Mouse (Mus musculus): ENCODE data around the gene Olfr406.

The Olfr406 gene

DNA sequence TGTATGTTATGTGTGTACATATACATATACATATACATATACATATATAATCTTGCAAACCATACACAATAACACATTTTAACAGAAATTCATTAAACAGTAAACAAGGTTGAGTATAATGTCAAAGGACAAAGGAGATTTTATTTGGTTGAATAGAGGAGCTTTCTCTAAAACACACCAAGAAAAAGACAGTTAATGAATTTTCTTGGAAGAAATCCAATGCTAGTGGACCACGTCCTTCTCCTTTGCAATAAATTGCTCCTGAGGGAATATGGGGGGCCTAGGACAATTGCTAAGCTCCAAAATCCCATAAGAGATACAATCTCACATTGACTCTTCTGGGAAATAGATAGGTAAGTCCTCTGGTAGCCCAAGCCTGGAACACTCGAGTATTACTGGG, at the start of gene Olfr406:
Gene Olfr406, plus strand, starts transcription at position 301 of the 400 bp plus-strand sequence.
- no peak for DNase-seq (ENCODE audit: low read depth, low spot score)

DNA sequence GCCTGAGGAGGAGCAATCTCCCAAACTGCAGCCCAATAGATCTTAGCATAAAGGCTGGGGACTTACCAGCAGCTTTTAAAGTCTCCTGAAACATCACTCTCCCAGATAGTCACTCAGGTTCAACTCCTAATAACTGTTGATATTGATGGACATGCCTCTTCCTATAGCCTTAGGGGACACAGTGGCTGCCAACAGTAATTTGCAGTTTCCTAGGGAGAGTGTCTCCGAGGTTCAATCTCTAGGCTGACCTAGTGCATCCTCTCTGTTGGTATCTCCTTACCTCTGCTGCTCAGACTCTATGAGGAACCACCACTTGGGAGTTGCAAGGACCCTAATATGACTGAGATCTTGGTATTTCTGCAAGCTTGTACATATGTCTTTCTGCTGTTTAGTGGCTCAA, 48.3 kb upstream of the Olfr406 start, which contains the start of gene Olfr43:
Gene Olfr43, minus strand, starts transcription at position 101 of the 400 bp plus-strand sequence.
- no peak for DNase-seq (ENCODE audit: low read depth, low spot score)

DNA sequence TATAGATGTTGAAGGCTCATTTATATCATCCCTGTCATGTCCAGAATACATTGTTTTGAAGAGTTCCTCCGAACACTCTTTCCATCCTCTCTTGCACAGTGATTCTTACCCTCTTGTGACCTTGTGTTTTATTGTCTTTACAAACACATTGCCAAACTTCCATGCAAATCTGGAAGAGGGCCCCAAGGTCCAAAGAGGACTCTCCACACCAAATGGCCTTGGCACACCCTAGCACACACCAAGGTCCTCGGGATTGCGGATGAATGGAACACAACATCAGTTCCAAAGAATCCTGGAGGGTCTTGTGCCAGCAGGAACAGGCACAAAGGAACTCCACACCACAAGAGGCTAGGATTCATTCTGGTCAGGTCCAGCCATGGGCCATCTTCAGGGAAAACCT, 18.4 kb upstream of the Olfr406 start:
- no peak for DNase-seq (ENCODE audit: low read depth, low spot score)

DNA sequence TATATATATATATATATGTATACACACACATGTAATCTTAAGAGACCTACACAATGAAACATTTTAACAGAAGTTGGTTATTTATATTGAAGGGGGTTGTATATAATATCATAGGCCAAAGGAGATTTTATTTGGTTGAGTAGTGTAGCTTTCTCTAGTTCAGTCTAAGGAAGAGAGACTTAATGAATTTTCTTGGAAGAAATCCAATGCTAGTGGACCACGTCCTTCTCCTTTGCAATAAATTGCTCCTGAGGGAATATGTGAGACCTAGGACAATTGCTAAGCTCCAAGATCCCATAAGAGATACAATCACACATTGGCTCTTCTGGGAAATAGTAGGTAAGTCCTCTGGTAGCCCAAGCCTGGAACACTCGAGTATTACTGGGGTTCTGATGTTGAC, 23.8 kb downstream of the Olfr406 start, which contains the start of gene Olfr59:
Gene Olfr59, plus strand, starts transcription at position 301 of the 400 bp plus-strand sequence.
- no peak for DNase-seq (ENCODE audit: low read depth, low spot score)

GRCm38 (mm10) chr11:74287256-74287655, 27.6 kb downstream of the Olfr406 start:
- no peak for DNase-seq (ENCODE audit: low read depth, low spot score)

Data from c-Kit-negative CD71-positive TER-119-positive erythroid progenitor cells, embryonic 14.5 days (primary cell).